Mouse (Mus musculus) embryo, embryonic 9.5 days (tissue): Measurements from ENCODE around the gene Bcl11b.

Source experiments
- DNase-seq: peaks from one replicate; pipeline ENCODE4 v3.0.0-alpha.2; 2017; ENCODE audit errors: extremely low spot score

The Bcl11b gene

DNA sequence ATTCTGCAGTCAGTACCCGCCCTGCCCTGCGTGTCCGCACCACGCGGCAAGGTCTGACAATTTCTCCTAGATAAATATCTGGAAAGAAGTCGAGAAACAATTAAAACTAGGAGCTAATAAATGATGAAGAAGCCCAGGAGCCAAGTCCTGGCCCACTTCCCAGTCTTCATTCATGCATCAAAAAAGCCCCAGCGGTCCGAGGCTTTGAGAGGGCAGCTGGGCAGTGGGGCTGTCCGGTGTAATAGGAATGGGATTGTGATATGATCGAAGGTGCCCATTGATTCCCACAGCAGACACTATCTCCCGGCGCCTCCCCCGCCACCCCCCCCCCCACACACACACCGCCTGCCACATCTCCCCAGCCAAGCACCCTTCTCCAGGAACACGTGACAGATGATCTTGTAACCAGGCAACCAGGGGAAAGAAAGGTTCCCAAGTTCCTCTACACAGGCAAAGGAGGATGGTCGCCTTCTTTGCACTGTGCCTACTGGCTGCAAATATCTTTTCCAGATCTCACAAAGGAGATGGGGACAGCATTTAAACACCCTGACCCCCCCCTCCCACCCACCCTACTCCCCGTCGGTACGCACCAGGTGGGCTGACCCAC is 68.5 kb downstream of the Bcl11b start:
- no peak for DNase-seq

DNA sequence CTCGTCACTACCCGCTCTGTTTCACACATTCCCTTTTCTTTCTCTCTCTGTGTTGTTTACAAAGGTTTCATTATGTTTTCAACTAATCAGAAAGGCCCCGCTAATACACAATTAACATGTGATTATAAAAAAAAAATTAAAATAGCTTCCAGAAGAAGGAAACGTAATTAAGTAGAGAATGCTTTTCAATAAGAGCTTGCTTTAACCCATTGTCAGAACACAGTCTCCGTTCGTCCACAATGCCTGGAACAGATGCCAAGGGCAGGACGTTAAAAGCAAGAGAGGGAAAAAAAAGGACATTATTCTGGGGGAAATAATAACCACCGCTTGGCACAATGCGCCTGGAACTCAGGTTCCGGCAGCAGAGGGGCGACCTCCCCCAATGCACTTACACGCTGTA is 71.3 kb downstream of the Bcl11b start:
- no peak for DNase-seq

DNA sequence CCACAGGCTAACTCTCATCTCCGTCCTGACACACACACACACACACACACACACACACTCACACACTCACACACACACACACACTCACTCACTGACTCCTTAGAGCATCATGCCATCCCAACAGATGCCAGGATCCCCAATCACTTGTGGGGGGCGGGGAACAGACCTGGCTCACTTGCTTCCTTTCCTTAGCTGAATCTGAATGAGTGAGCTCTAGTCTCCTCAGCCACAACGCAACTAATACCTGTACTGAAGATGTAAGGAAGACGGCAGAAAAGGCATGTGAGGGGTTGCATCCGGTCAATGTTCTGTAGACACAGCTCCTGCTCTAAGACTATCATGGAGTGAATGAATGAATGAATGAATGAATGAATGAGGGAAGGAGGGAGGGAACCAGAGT is 71.9 kb downstream of the Bcl11b start:
- no peak for DNase-seq

DNA sequence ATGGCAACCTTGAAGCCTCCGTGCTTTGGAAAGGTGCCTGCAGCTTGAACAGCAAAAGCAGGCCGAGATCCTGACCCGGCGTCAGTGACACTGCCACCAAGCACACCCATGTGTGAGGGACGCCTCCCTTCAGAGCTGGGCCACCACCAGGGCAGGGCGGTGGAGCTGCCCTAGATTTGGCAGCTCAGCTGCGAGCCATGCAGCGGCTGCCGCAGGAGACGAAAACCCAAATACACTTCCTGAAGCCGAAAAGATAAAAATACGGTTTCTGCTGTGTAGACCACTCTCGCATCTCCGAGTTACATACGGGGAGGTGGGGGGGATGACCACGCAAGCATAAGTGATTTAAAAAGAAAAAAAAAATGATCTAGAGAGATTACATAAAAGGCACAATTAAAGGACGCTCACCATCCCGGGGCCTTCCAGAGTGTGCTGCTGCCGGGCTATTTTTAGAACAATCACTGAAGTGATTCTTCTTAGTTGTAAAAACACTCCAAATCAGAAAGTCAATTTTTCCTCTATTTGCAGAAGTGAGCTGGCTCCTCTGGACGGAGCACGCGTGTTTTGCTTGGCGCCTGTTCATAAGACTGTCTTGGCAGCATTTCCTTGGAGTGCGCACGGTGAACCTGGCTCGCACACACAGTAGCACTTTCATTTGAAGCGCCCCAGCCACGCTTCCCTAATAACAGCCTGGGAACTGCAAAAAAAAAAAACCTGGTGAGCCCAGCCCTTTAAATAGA is 72.6 kb downstream of the Bcl11b start:
- no peak for DNase-seq

DNA sequence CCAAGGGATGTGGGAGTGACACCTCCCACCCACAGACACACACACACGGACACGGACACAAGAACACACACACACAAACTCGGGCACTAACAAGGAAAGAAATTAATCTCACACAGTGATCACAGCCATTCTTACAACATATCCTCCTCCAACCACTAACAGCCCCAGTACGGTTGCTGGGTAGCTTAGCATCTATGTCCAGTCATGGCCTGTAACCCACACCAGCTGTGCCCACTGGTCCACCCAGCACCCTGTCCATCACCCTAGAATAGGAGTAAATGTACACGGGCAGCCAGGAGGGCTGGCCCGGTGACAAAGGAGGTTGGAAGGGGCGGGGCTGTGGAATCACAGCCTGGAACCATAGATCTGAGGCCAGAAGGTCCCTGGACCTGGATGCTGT is 74.5 kb downstream of the Bcl11b start:
- no peak for DNase-seq

DNA sequence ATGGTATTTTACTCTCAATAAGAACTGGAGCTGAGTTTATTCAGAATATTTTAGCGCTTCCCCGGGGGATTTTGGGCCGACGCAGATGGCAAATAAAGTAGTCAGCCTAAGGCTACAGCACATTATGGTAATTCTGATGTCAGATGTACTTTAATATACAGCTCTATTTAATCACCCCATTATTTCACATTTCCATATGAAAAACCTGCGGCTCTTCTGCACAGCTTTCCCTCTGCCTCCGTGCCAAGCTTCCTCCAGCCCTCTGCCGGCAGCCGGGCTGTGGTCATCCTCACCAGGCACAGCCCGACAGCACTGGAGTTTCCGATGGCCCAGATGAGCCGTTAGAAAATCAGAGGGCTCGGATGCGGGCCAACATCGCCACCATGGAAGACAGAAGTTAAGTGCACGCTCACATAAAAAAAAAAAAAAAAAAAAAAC is 74.9 kb downstream of the Bcl11b start:
- no peak for DNase-seq

DNA sequence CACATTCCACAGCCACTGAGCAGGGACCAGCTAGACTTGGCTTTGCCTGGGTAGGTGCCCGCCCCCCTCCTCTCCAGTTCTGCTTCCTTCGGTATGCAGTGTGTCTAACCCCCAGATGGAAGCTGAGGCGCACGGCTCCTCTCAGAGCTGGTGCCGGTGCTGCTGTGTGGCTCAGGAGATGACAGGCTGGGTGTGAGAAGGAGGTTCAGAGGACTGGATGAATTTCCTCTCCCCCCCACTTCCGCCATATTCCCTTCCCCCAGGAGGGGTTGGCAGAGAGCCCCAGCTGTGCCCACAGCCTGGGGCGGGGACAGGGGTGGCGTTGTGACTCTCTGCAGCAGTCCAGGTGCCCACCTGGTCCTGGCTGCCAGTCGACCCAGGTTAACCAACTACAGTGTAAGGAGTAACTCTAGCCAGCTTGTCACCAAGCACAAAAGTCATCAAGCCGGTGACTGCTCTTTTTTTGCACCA is 75.4 kb downstream of the Bcl11b start:
- no peak for DNase-seq

DNA sequence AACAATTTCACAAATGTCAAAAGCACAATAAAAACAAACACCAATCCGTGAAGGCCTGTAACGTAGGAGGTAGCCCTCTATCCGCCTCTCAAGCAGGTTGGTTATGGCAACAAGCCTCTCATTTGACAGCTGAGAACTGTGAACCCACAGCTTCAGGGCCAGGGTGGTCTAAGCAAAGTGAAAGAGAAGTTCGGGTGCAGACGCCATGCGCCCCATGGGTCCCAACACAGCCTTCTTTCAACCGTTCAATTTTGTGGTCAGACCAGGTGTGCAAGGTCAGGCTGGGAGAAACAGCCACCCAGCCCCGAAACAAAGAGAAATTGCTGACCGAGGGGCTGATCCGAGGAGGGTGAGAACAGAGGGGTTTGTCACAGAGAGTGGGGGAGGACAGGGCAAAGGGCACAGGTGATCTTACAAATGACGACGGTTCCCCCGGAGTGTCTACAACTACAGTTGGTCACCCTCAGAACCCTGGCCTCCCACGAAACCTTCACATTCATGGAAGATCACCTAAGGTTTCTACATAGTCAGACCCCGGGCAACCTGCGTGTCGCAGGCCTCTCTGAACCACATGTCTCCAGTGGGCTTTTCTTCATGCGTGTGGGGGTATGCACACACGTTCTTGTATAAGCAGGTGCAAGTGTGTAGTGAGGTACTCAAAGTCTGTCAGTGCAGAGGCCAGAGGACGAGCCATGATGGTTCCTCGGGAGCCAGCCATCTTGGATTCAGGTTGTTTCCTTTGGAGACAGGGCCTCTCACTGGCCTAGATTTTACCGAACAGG is 77.1 kb downstream of the Bcl11b start:
- DNase-seq = no peak

DNA sequence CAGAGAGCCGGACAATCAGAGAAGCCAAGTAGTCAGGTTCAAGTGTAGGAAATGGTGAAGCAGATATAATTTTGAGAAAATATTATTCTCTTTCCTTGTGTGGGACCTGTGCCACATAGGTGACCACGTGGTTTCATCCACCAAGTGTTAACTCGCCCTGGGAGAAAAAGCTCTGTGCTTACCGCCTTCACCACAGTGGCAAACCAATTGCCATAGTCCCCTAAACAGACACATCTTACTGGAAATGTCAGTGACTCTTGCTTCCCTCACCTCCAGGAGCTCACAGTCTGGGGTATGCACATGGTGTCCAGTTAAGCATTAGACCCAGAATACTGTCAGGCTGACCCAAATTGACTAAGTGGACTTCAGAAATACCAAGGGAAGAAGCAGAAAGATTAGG is 78.7 kb downstream of the Bcl11b start:
- DNase-seq = no peak

DNA sequence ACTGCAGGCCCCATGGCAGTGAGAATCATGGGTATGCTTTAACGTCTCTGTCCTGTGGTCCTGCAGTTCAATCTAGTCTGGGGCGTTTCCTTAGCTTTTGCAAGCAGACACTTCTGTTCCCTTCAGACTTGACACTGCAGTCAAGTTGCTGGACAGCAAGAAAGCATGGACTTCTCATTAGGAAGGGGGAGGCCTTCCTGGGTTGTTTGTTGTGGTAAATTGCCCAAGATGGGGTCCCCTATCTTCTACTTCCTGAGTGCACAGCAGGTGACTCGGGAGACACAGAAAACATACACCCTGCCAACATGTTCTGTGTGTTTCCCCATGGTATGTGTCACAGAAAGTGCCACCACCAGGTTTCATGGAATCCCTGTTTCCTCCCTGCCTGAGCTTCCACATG is 79.4 kb downstream of the Bcl11b start:
- DNase-seq = no peak

DNA sequence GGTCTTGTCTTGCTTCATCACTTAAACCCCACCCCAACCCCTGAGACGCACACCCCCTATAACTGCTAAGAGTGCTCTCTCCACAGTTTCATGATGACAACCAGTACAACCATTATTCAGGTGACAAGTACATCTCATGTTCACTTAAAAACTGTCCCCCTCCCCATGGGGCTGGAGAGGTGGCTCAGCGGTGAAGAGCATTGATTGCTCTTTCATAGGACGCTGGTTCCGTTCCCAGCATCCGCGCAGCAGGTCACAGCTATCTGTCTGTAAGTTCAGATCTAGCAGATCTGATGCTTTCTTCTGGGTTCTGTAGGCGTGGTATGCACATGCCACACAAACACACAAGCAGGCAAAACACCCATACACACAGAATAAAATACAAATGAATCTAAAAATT is 81.2 kb downstream of the Bcl11b start:
- no peak for DNase-seq

DNA sequence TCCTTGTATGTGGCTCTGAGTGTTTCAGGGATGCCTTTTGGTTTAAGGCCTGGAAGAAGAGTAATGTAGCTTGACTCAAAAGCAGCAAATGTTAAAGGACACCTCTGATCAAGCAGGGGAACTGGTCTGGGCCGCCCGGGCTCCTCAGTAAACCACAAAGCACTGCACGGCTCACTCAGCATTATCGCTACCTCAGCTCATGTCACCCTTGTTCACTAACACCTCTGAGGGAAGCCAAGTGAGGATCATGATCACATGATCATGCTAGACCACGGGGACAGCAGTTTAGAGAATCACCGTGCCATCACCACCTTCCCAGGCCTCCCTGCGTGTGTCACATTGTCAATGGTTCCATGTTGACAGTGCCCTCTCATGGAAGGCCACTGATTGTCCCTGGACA is 81.8 kb downstream of the Bcl11b start:
- no peak for DNase-seq

DNA sequence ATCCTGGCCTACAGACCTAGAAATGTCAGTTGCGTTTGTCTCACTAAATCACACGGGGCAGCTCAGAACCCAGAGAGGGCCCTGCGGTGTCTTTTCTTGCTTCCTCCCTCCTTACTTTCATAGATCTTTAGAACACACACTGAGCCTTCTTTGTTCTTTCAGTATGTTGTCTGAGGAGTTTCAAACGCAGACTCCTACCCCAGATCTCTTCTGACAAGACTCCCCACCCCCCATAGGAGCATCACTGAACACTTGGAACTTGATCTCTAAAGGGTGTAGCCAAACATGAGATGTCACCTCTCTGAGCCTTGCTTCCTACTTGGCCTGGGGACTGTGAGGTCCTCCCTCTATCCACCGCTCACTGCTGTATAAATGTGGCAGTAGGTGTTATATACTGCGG is 82.2 kb downstream of the Bcl11b start:
- DNase-seq = no peak

DNA sequence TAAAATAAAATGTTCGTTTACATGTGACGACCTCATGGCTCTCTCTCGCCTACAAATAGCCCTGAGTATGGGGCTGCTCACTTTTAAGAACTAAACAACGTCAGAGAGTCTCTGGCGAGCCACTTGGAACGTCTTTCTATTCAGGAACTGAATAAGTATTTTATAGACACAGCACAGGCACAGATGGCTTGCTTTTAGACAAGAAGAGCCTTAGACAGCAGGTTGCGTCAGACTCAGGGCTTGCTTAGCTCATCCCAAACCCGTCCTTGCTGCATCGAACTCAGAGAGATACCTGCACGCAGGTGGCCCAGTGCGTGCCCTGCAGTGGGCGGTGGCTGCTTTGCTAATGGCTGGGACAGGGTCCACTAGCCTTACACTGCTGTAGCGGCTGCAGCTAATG is 82.7 kb downstream of the Bcl11b start:
- DNase-seq = no peak

DNA sequence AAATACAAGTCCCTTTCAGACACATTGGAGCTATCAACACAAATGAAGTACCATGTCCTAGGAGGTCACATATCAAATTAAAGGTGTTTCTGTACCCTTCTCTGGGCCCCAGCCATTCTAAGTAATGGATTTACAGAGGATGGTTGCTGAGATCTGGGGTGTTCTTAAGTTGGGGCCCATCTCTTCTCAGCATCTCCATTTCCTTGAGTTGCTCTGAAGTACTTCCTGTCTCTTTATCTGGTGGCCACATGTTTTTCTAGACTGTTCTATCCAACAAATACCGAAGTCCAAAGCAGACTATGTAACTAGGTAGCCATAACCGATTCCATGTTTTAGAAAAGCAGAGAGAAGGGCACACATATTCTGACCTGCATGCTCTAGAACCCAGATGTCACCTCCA is 83.3 kb downstream of the Bcl11b start:
- no peak for DNase-seq

DNA sequence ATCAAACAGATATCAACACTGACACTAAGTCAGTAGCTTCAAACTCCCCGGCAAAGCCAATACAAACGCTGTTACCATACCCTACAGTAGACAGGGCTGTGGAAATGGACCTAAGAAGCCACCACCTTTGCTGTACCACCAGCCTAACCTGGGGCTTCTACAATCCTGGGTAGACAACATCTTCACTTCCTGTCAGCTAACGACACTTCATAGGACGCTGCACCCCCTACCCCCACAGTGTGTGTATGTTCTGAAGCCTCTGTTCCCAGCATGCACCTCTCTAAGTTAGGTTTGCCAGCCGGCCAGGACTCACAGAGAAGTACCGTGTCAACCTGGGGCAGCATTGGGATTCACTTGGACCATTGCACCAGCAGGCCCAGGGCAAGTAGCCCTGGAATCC is 84.6 kb downstream of the Bcl11b start:
- no peak for DNase-seq

DNA sequence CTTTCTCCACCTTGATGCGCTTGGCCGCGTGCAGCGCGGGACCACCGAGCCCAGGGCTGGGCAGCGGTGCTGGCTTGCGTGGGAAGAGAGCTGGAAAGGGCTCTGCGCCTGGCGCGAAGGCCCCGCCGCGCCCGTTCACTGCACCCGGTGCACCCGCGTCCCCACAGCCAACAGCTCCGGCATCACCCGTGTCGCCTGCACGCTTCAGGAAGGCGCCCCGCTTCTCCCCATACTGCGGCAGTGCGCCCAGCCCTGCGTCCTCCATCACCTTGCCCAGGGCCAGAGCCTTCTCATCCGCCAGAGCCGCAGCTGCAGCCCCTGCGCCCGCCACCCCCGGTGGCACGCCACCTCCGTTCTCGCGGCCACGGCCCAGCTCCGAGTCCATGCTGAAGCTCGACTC is 87.4 kb downstream of the Bcl11b start:
- DNase-seq = no peak

DNA sequence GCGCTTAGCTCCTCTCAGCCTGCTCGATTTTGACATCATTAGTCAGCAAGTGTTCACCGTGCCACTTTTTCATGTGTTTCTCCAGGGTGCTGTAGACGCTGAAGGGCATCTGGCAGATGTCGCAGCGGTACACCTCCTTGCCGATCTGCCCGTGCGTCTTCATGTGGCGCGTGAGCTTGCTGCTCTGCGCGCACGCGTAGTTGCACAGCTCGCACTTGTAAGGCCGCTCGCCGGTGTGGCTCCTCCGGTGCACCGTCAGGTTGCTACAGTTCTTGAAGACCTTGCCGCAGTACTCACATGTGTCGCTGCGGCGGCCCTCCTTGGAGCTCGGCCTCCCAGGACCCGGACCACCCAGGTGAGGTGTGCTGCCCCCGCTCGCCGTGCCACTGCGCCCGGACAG is 88.0 kb downstream of the Bcl11b start:
- no peak for DNase-seq

DNA sequence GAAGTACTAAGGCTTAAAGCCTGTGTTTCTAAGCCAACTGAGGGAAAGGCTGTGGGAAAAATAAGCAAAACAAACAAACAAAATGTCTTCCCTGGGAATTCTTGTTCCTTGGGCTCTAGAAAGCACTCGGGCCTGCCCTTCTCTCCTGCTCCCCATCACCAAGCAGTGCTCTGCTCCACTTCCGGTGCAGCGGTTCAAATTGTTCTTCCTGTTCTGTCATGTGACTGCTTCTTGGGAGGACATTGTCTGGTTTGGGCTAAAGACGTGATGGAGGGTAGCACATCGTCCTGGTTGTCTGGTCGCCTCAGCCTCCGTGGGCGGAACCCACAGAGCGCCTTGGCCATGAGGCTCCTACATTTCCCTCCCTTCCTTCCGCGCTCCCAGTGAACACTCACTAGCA is 94.6 kb downstream of the Bcl11b start:
- no peak for DNase-seq

DNA sequence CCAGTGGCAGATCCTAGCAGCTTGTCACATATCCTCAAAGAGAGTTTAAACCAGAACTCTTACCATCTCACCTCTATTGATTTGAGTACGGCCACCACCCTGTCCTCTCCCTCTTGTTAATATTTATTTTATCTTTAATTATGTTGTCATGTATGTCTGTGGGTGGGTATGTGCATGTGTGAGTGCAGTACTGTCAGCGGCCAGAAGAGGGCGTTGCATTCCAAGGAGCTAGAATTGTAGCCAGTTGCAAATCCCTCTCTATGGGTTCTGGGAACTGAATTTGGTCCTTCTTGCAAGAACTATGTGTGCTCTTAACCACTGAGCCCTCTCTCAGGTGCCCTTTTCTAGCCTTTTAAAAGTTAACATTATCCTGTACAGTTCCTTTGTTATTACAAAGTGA is 98.1 kb downstream of the Bcl11b start:
- no peak for DNase-seq

DNA sequence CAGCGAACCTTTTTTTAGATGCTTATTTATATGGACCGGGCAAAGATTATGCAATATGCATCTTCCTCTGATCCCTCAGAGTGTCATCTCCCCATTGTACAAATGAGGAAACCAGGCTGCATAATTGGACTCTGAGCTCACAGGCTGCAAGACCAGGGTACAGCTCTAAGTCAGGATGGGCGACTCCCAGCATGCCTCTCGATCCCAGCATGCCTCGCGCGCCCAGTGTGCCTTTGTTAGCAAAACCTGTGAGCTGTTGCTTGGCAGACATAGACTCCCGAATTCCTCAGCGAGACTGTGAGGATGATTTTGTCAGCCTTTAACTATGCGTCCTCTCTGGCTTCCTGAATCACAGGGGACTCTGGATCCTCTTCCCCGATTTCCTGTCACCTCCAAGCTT is 98.9 kb downstream of the Bcl11b start:
- no peak for DNase-seq

DNA sequence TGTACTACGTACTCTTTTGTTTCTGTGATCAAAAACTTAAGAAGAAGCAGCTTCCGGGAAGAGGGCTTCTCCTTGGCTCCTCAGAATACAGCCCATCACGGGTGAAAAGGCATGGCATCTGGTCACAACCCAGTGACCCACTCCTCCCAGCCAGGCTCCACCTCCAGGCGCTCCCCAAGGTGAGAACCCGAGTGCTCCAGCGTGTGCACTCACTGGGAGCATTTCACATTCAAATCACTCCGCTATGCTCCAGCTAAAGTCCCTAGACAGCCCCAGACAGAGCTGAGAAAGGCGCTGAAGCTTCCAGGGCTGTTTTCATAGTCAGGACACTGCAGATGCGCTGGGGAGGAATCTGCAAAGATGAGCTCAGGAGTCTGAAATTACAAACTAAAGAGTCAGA is 99.5 kb downstream of the Bcl11b start:
- DNase-seq = no peak

DNA sequence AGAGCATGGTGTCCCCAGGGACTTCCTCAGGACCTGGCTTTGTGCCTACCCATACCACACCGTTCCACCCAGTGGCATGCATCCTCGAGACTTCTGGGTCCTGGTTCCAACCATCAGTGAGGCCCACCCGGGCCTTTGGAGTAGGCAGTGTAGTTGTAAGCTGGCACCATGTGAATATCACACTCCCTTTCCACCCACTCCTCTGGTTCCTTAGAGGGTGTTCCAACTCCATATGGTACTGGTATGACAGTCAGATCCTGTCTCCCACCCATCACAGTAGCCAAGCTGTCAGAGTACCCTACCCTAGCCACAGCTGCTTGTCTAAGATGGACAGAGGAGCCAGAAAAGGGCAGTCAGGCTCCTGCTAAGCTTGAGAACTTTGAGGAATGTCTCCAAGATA is 112.0 kb downstream of the Bcl11b start:
- no peak for DNase-seq
